Mouse (Mus musculus) adrenal gland, postnatal 25 days (tissue): Measurements from ENCODE around the gene Dazap1. TPM values are rescaled to one million over a fixed set of nuclear protein-coding genes. Genes with fewer than 3 reads are reported as not detected.
A peak's percentile ranks its signal among the peaks of the same experiment; 100 is the strongest.

Source experiments
- DNase-seq: peaks from one replicate; pipeline ENCODE4 v3.0.0; 2021; ENCODE audit warnings: mixed read lengths
- total RNA-seq: library from RNA; stranded (reverse); gene quantifications from 2 replicates; pipeline ENCODE4 v1.2.3, GENCODE M21; 2021

Gene Dazap1
- total RNA-seq, 1 experiment from 2014 or later: 117 TPM

GRCm38 (mm10) chr10:80271186-80271843 is 10.0 kb downstream of the Dazap1 start:
- DNase-seq: no peak

- DNase-seq: no peak
These were observed 10.7 kb downstream of the Dazap1 start for GRCm38 (mm10) chr10:80271870-80272585.

- no peak for DNase-seq
These were observed 12.6 kb downstream of the Dazap1 start for GRCm38 (mm10) chr10:80273847-80274246.

- no peak for DNase-seq
These were observed 15.0 kb downstream of the Dazap1 start for GRCm38 (mm10) chr10:80276238-80276637.

- DNase-seq: no peak
These were observed 17.1 kb downstream of the Dazap1 start for GRCm38 (mm10) chr10:80278390-80278789.

GRCm38 (mm10) chr10:80279273-80279672 is 18.0 kb downstream of the Dazap1 start:
- DNase-seq: no peak

GRCm38 (mm10) chr10:80281304-80281703 is 20.0 kb downstream of the Dazap1 start:
- DNase-seq: peak; percentile 49

- peak; percentile 59 for DNase-seq
These were observed 20.7 kb downstream of the Dazap1 start for GRCm38 (mm10) chr10:80281921-80282371.

GRCm38 (mm10) chr10:80282481-80283441 is 21.5 kb downstream of the Dazap1 start:
- DNase-seq: no peak

GRCm38 (mm10) chr10:80285222-80286070 is 24.2 kb downstream of the Dazap1 start:
- peak; percentile 56 for DNase-seq

GRCm38 (mm10) chr10:80288097-80288496 is 26.8 kb downstream of the Dazap1 start:
- DNase-seq: no peak

- DNase-seq: no peak
These were observed 27.4 kb downstream of the Dazap1 start for GRCm38 (mm10) chr10:80288657-80289056.

- DNase-seq: peak; percentile 95
These were observed 31.2 kb downstream of the Dazap1 start, which contains the start of gene Rps15 for GRCm38 (mm10) chr10:80292251-80293146. Gene Rps15, plus strand, starts transcription at chr10:80292453.

GRCm38 (mm10) chr10:80293325-80293724 is 32.0 kb downstream of the Dazap1 start:
- no peak for DNase-seq

- DNase-seq: no peak
These were observed 33.0 kb downstream of the Dazap1 start for GRCm38 (mm10) chr10:80294311-80294710.

GRCm38 (mm10) chr10:80294788-80295303 is 33.6 kb downstream of the Dazap1 start:
- DNase-seq: no peak

- DNase-seq: peak; percentile 75
These were observed 34.5 kb downstream of the Dazap1 start, which contains the start of gene Apc2 for GRCm38 (mm10) chr10:80295618-80296425. Gene Apc2, plus strand, starts transcription at chr10:80295977.

- no peak for DNase-seq
These were observed 35.5 kb downstream of the Dazap1 start for GRCm38 (mm10) chr10:80296824-80297223.

GRCm38 (mm10) chr10:80297526-80298133 is 36.3 kb downstream of the Dazap1 start:
- DNase-seq: no peak
